Mouse (Mus musculus) small intestine, adult 2 months (tissue): ENCODE data around the gene Tubgcp5.

Source experiments
- CTCF ChIP-seq: fragments of 200-500 bp; IDR thresholded peaks from 2 replicates; pipeline ENCODE4 v1.5.1; 2012; ENCODE audit warnings: low read depth, mild to moderate bottlenecking, control low read depth, inconsistent platforms, low read length, moderate library complexity, mixed read lengths; ENCODE audit not compliant: insufficient replicate concordance, insufficient read length; ENCODE audit errors: extremely low read depth
- POLR2A ChIP-seq: fragments of 200-500 bp; IDR thresholded peaks from 2 replicates; pipeline ENCODE4 v1.6.1; 2012; ENCODE audit warnings: low read depth, mild to moderate bottlenecking, control low read depth, inconsistent platforms, low read length, moderate library complexity

DNA sequence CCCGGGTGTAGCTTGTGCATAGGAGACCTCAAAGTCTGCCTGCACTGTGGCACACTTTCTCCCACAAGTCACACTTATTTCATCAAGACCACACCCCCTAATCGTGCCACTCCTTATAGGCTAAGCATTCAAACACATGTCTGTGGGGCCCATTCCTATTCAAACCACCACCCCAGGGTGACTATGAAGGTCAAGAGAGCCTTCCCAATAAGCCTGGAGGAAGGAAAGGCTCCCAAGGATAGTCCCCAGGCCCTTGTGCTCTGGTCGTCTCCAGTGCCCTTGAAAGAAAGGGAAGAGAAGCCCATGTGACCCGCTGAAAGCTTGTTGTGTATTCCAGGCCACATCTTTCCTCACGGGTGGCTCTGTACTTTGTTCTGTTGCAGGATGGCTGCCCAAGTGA, 77.5 kb downstream of the Tubgcp5 start:
- TF ChIP-seq POLR2A (no peak), CTCF (no peak)
